Mouse (Mus musculus) olfactory bulb, adult 2 months (tissue): ENCODE data around the gene Cfl1. TPM values are rescaled to one million over a fixed set of nuclear protein-coding genes. Genes with fewer than 3 reads are reported as not detected.
A peak's percentile ranks its signal among the peaks of the same experiment; 100 is the strongest.

Source experiments
- H3K27ac ChIP-seq: fragments of 200-500 bp; 2 replicates; pipeline ENCODE4 v1.5.1; 2012; ENCODE audit warnings: low read depth, low read length; ENCODE audit not compliant: insufficient read depth
- H3K4me1 ChIP-seq: fragments of 200-500 bp; 2 replicates; pipeline ENCODE4 v1.6.1; 2012; ENCODE audit warnings: low read length; ENCODE audit not compliant: control insufficient read depth, insufficient read depth
- H3K4me3 ChIP-seq: fragments of 200-500 bp; 2 replicates; pipeline ENCODE4 v1.5.1; 2012; ENCODE audit warnings: mild to moderate bottlenecking, low read depth, low read length, moderate library complexity; ENCODE audit not compliant: insufficient read depth
- CTCF ChIP-seq: fragments of 200-500 bp; IDR thresholded peaks from 2 replicates; pipeline ENCODE4 v1.5.1; 2012; ENCODE audit warnings: low read depth, mild to moderate bottlenecking, low read length, moderate library complexity; ENCODE audit not compliant: insufficient read depth
- POLR2A ChIP-seq: fragments of 200-500 bp; IDR thresholded peaks from 2 replicates; pipeline ENCODE4 v1.6.1; 2012; ENCODE audit warnings: mild to moderate bottlenecking, low read depth, low read length, moderate library complexity; ENCODE audit not compliant: insufficient read depth
- WGBS: fragments of 180-500 bp; shearing (Covaris S2); methylation state at CpG from one replicate; pipeline ENCODE4 v1.1.7; 2018; 5-methylcytosine and 5-hydroxymethylcytosine counted together
- polyA plus RNA-seq: library from polyadenylated mRNA; stranded (reverse); fragments of >200 nt; gene quantifications from 2 replicates; pipeline ENCODE4 v1.2.4, GENCODE M21; 2012; ENCODE audit warnings: low replicate concordance; ENCODE audit not compliant: missing spikeins, insufficient read depth, insufficient read length

Gene Cfl1
- polyA plus RNA-seq, 1 experiment = 1,283 TPM

- WGBS = 70% methylated on average over 12 of the region's 12 CpGs
- Histone ChIP-seq H3K4me1 (peaks cover 30% of the 10 kb centered on the region), H3K27ac (no peak overlapping the region), H3K4me3 (peak overlapping the region; percentile 12; the same call in 1 of the 2 replicates)
- no peak for TF ChIP-seq POLR2A
- no peak for TF ChIP-seq CTCF
These were observed 35.2 kb upstream of the Cfl1 start for GRCm38 (mm10) chr19:5455037-5455436.

GRCm38 (mm10) chr19:5455568-5455967 lies 34.7 kb upstream of the Cfl1 start:
- TF ChIP-seq POLR2A = no peak
- TF ChIP-seq CTCF = no peak
- H3K27ac ChIP-seq = no peak overlapping the region
- peak overlapping the region; percentile 34 for H3K4me3 ChIP-seq
- 18% methylated on average over 8 of the region's 8 CpGs for WGBS
- H3K4me1 ChIP-seq = peaks cover 30% of the 10 kb centered on the region

DNA sequence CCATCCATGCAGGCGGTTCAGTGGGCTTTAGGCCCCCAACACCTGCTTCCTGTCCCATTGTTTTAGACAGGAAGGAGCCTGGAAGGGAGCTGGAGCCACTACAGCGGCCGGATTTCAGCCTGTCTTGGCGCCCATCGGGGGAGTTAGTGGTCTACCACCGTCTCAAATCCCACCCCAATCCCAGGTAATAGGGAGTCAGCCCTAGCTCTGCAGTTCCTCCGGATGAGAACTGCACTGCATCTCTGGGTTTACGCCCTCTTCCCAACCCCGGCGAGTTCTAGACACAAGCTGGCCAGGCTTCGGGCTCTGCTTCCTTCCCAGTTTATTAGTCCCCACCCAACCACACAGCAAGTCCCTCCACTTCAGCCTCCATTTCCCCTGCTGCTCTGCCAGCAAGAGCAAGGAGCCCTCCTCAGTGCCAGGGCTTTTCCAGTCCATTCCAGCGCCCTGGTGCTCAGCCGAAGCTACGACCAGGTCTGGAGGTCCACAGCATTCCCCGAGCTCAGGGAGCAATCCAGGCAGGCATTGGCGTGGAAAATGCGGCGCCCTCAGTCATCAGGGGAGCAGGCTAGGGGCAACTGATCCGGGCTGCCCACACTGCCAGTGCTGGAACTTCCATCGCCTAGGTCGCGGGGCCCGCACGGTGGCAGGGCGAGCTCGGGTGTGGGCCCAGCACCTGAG lies 33.9 kb upstream of the Cfl1 start:
- H3K27ac ChIP-seq = peak overlapping the region; percentile 97
- WGBS = 2% methylated on average over 26 of the region's 26 CpGs
- TF ChIP-seq POLR2A (no peak), CTCF (peak; percentile 4; the same call in 1 of the 2 replicates)
- peak overlapping the region; percentile 91 for H3K4me3 ChIP-seq
- peaks cover 33% of the 10 kb centered on the region for H3K4me1 ChIP-seq

- Histone ChIP-seq H3K4me1 (peaks cover 33% of the 10 kb centered on the region), H3K27ac (peak overlapping the region; percentile 97), H3K4me3 (peak overlapping the region; percentile 91)
- under 1% methylated on average over 70 of the region's 70 CpGs for WGBS
- TF ChIP-seq CTCF = no peak
- peak; percentile 99 for TF ChIP-seq POLR2A
These were observed 33.1 kb upstream of the Cfl1 start for GRCm38 (mm10) chr19:5456922-5457745.

DNA sequence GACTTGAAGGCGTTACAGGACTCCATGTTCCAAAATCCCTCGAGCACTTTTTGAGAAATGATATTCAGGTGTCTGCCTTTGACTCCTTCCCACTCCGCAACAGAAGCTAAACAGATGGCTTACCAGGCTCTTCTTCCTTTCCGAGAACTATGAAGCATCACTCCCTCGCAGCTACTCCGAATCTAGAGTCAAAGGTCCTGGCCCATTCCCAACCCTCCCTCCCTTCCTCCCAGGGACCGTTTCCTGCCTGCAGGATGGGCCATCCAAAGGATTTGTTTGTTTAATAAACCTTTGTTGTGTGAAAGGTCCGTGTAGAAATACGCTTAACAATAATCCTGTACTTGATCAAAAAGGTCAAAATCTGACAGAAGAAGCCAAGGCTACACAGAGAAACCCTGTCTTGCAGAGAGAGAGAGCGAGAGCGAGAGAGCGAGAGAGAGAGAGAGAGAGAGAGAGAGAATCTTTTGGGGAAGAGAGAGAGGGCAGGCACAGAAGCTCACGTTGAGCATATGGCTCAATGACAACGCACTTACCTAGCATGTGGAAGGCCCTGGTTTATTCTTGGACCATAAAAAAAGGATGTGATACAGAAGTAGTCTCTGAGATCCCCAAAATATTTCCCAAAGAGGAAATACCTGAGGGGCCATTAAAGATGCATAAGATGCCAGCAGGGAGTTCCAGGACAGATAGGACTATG lies 32.4 kb upstream of the Cfl1 start, which contains the start of gene Ccdc85b:
Gene Ccdc85b, minus strand, starts transcription at position 149 of the 697 bp plus-strand sequence.
- peak within 1 kb of the TSS; percentile 91 for H3K4me3 ChIP-seq
- peak within 1 kb of the TSS; percentile 97 for H3K27ac ChIP-seq
- peaks cover 33% of the 10 kb centered on the region for H3K4me1 ChIP-seq
- WGBS = 10% methylated on average over 14 of the region's 14 CpGs
- TF ChIP-seq CTCF (no peak), POLR2A (no peak)

GRCm38 (mm10) chr19:5459019-5459418 lies 31.2 kb upstream of the Cfl1 start:
- Histone ChIP-seq H3K27ac (peak overlapping the region; percentile 59), H3K4me1 (peaks cover 37% of the 10 kb centered on the region), H3K4me3 (no peak overlapping the region)
- 29% methylated on average over 7 of the region's 7 CpGs for WGBS
- TF ChIP-seq POLR2A = no peak
- no peak for TF ChIP-seq CTCF

GRCm38 (mm10) chr19:5459896-5460295 lies 30.4 kb upstream of the Cfl1 start:
- no peak overlapping the region for H3K4me3 ChIP-seq
- H3K4me1 ChIP-seq = peaks cover 35% of the 10 kb centered on the region
- no peak overlapping the region for H3K27ac ChIP-seq
- 21% methylated on average over 3 of the region's 3 CpGs for WGBS
- no peak for TF ChIP-seq CTCF
- TF ChIP-seq POLR2A = no peak

GRCm38 (mm10) chr19:5460465-5460911 lies 29.8 kb upstream of the Cfl1 start, which contains the start of gene Fibp:
Gene Fibp, plus strand, starts transcription at chr19:5460615.
- H3K4me1 ChIP-seq = peaks cover 34% of the 10 kb centered on the region
- under 1% methylated on average over 32 of the region's 32 CpGs for WGBS
- H3K4me3 ChIP-seq = peak within 1 kb of the TSS; percentile 71
- TF ChIP-seq CTCF = no peak
- peak; percentile 95 for TF ChIP-seq POLR2A
- H3K27ac ChIP-seq = peak within 1 kb of the TSS; percentile 48

DNA sequence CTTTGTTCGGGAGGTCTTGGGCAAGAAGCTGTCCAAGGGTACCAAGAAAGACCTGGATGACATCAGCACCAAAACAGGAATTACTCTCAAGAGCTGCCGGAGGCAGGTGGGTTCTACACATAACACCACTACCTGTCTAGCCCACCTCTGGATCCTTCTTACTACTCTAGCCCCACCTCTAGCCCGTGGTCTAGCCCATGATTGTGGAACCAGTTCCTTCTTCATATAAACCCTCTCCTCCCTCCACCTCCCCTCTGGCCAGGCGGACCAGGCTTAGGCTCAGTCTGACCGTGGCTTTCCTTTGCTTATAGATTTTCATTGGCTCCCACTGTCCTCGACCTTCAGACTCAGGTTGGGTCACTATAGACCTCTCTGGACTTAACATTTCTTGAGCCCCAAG lies 28.8 kb upstream of the Cfl1 start:
- H3K4me3 ChIP-seq = no peak overlapping the region

More for the DNA sequence above, 28.8 kb upstream of the Cfl1 start:
- Histone ChIP-seq H3K4me1 (peaks cover 31% of the 10 kb centered on the region), H3K27ac (no peak overlapping the region)
- TF ChIP-seq POLR2A (no peak), CTCF (no peak)
- WGBS = 88% methylated on average over 6 of the region's 6 CpGs
